Mouse (Mus musculus) left cerebral cortex, adult 2 months (tissue): ENCODE measurements around the gene Erh. TPM values are rescaled to one million over a fixed set of nuclear protein-coding genes. Genes with fewer than 3 reads are reported as not detected.
A peak's percentile ranks its signal among the peaks of the same experiment; 100 is the strongest.

ENCODE experiments used
- DNase-seq, 2 experiments: peaks; one replicate each; pipeline ENCODE4 v3.0.0; 2021 to 2022; ENCODE audit warnings: low spot score in 2 of 2, mixed read lengths in 1 of 2; ENCODE audit errors: extremely low spot score in 1 of 2
- H3K27ac ChIP-seq: fragments of 200-600 bp; 2 replicates; pipeline ENCODE4 v1.8.1; 2022
- H3K4me3 ChIP-seq: fragments of 200-600 bp; 2 replicates; pipeline ENCODE4 v1.8.1; 2022
- CTCF ChIP-seq: fragments of 200-600 bp; IDR thresholded peaks from 2 replicates; pipeline ENCODE4 v1.8.1; 2022; ENCODE audit warnings: antibody characterized with exemption, mild to moderate bottlenecking, moderate library complexity
- intact Hi-C: fragments of 180-260 bp; cut with DNase I; formaldehyde crosslinking; loops from one replicate; pipeline ENCODE4 v1.15.1; 2025
- total RNA-seq, 2 experiments: library from RNA; stranded (reverse); gene quantifications; 2 replicates each; pipeline ENCODE4 v1.2.3; 2021

The Erh gene
- total RNA-seq, 2 experiments from 2014 or later = 33.7 to 36.8 TPM

DNA sequence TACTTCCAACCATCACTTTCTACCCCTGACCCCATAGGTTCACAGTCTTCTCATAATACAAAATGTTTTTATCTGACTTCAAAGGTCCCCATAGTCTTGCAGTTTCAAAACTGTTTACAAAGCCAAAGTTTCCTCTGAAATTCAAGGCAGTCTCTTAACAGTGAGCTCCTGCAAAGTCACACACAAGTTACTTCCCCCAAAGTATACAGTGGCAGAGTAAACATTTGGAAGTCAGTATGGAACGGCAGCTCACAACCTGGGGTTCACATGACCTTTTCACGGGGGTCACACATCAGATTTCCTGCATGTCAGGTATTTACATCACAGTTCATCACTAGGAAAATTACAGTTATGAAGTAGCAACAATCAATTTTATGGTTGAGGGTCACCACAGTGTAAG, 19.8 kb upstream of the Erh start:
- no peak for TF ChIP-seq CTCF
- intact Hi-C loops = no loop called here
- H3K4me3 ChIP-seq = no peak overlapping the region
- DNase-seq = no peak
- no peak overlapping the region for H3K27ac ChIP-seq

GRCm38 (mm10) chr12:80662322-80662721, 18.2 kb upstream of the Erh start:
- no peak for DNase-seq
- no peak for TF ChIP-seq CTCF
- Histone ChIP-seq H3K27ac (no peak overlapping the region), H3K4me3 (no peak overlapping the region)
- intact Hi-C loops = no loop called here

GRCm38 (mm10) chr12:80658661-80659060, 14.5 kb upstream of the Erh start:
- intact Hi-C loops = no loop called here
- no peak for TF ChIP-seq CTCF
- DNase-seq = no peak
- Histone ChIP-seq H3K27ac (no peak overlapping the region), H3K4me3 (no peak overlapping the region)

GRCm38 (mm10) chr12:80654659-80655025, 10.5 kb upstream of the Erh start:
- no peak for DNase-seq
- intact Hi-C loops = no loop called here
- no peak overlapping the region for H3K27ac ChIP-seq
- no peak overlapping the region for H3K4me3 ChIP-seq
- TF ChIP-seq CTCF = no peak

DNA sequence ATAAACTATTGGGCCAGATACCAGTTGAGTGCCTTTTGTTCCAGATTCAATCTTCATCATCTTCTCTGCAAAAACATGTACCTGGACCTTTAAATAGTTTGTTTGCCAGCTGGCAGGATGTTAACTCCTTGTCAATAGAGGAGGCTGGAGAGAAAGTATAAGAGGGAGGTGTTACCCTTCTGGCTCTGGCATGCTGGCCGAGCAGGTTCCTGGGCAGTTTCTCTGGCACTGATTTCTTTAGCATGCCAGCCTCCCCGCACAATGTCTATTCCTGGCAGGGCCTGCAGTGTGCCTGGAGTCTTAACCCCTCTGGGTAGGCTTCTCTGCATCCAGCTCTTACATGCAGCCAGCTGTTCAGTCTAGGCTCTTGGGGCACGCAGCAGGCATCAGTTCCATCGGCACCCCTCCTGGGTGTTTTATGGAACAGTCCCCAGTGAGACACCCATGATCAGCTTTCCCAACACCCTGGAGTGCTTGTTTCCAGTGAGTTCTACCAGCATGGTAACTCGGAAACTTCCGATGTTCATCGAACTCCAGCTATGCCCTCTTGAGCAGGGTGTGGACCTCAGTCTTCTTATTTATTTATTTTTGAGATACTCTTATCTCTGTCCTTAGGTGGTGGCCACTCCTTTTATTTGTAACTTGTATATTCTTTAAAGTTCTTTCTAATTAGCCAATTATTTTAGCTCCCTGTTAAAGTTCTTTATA, 10.0 kb upstream of the Erh start:
- Histone ChIP-seq H3K27ac (no peak overlapping the region), H3K4me3 (no peak overlapping the region)
- no peak for DNase-seq
- TF ChIP-seq CTCF = no peak
- intact Hi-C loops = no loop called here

DNA sequence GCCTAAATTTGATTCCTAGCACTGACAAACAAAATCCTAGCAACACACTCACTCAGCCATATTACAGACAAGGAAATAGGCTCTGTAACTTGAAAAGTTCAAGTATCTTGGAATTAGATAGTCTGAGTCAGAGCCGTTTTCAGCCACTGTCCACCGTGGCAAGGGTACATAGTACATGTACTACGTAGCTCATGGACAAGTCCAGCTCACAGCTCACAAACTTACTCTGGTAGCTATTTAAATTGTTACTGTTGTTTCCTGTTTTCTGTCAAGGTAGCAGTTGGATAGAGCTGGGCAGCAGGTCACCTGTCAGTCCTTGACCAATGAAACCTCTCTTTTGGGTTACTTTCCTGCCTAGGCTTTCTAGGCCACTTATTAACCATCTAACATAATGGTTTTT, 2.2 kb upstream of the Erh start:
- Histone ChIP-seq H3K4me3 (peak overlapping the region; percentile 26; the same call in 1 of the 2 replicates), H3K27ac (no peak overlapping the region)
- DNase-seq = no peak
- intact Hi-C loops = no loop called here
- no peak for TF ChIP-seq CTCF

GRCm38 (mm10) chr12:80644506-80644868, 346 bp upstream of the Erh start:
- TF ChIP-seq CTCF = no peak
- peak overlapping the region; percentile 97 for H3K27ac ChIP-seq
- H3K4me3 ChIP-seq = peak overlapping the region; percentile 81
- intact Hi-C loops = loop anchor here (5.0 kb wide), 2 partner anchors 147 to 1782 kb away; partner anchors contain the start of genes Atp6v1d and Eif2s1
- DNase-seq = peak in 1 of 2 experiments; percentile 15

GRCm38 (mm10) chr12:80642725-80643692, 1.1 kb downstream of the Erh start:
- peak overlapping the region; percentile 97 for H3K27ac ChIP-seq
- peak overlapping the region; percentile 81 for H3K4me3 ChIP-seq
- intact Hi-C loops = loop anchor here (2.0 to 5.0 kb wide), 3 partner anchors 124 to 1781 kb away; partner anchors contain the start of genes Atp6v1d, Eif2s1 and Galnt16
- TF ChIP-seq CTCF = peak; percentile 51
- peak; percentile 18 to 25 for DNase-seq

GRCm38 (mm10) chr12:80631790-80632189, 12.4 kb downstream of the Erh start:
- no peak for DNase-seq
- H3K27ac ChIP-seq = no peak overlapping the region
- no peak for TF ChIP-seq CTCF
- intact Hi-C loops = no loop called here
- H3K4me3 ChIP-seq = no peak overlapping the region

- intact Hi-C loops = no loop called here
- H3K27ac ChIP-seq = no peak overlapping the region
- no peak; the same call in 1 of the 2 replicates for TF ChIP-seq CTCF
- DNase-seq = no peak
- no peak overlapping the region for H3K4me3 ChIP-seq
These were observed 23.6 kb downstream of the Erh start for GRCm38 (mm10) chr12:80620501-80620900.

DNA sequence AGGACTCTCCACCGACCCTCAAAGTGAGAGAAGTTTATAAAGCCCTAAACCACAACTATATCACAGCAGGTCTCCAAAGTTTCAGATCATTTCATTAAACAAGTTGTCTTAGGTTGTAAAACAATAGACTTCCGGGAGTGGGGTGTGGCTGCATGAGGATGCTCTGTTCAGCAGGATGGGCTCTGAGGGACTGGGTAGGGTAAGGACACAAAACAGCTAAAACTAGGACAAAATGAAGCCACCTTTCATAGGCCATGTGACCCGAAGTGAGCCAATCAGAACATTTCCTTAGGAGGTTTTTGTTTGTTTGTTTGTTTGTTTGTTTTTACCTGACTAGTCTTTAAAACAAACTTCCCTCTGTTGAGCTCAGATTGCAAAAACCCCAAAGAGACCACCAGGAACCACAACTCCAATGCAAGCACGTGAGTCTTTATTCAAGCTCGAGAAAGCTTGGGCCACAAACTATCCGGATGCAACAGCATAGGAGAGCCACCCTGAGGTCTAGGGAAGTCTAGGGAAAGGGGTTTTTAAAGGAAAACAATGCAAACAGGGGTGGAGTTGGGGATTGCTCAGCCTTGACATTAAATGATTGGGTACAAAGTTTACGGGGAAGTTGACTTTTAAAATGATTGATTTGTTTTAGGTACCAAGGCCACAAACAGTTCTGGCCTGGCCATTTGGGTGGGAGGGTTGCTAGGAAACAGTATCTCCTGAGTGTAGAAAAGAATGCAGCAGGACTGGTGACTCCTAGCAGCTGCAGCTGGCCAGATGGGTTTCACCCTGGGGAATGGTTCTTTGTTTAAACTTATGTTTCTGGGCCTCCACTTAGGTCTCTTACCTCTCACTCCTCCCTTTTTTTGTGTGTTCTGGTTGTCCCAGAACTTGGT, 28.5 kb downstream of the Erh start:
- intact Hi-C loops = no loop called here

More for the DNA sequence above, 28.5 kb downstream of the Erh start:
- no peak for DNase-seq
- no peak overlapping the region for H3K27ac ChIP-seq
- H3K4me3 ChIP-seq = no peak overlapping the region
- TF ChIP-seq CTCF = no peak
